Mouse (Mus musculus): ENCODE data around the gene Odf3l2.

Gene Odf3l2

GRCm38 (mm10) chr10:79645711-79646110, at the start of gene Odf3l2:
Gene Odf3l2, minus strand, starts transcription at chr10:79645738.
- peak; percentile 91 for DNase-seq (ENCODE audit: low read depth, low spot score)

DNA sequence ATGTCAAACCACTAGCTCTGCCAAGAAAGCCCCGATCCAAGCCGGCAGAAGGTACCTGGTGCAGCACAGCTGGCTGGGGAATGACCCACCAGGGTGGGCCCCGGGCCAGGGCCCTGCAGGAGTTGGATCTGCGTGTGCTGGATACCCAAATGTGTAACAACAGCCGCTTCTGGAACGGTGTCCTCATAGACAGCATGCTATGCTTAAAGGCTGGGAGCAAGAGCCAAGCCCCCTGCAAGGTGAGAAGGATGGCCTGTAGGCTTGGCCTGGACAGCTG, 48.8 kb upstream of the Odf3l2 start:
- no peak for DNase-seq (ENCODE audit: low read depth, low spot score)

GRCm38 (mm10) chr10:79693580-79694378, 48.2 kb upstream of the Odf3l2 start:
- DNase-seq (ENCODE audit: low read depth, low spot score), result no peak

DNA sequence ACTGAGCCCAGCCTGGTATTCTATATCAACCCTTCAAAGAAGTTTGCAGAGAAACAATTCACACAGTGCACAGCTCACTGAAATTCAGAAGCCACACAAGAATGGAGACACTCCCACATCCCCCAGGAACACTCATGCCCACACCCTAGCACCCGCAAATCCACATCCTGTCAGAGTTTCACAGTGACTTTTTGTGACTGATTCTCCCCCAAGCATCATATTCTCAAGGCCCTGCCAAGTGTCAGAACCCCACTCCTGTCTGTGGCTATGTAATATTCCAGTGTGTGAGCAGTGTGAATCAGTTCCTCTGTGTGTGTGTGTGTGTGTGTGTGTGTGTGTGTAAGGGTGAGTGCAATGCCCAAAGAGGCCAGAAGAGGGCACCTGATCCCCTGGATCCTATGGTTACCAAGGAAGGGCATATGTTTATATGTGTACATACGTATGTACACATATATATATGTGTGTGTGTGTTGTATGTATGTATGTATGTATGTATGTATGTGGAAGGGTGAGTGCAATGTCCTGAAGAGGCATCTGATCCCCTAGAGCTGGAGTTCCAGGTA, 46.5 kb upstream of the Odf3l2 start:
- no peak for DNase-seq (ENCODE audit: low read depth, low spot score)

GRCm38 (mm10) chr10:79689178-79689577, 43.6 kb upstream of the Odf3l2 start:
- DNase-seq (ENCODE audit: low read depth, low spot score), result no peak

DNA sequence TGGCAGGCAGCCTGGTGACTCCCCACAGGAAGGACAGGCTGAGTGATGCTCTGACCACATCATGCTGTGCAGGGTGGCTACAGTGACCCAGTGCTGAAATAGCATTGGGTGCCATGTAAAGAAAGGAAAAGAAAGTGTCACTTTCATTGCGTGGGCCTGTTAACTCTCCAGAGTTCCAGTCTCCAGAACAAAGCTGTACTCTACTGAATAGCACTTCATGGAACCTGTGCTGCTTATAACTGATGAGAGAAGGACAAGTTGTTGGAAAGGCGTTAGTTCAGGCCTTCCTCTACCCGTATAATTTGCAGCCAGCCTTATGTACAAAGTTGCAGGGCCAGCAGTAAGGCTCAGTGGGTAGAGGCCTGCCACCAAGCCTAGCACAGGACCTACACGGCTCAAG, 43.2 kb upstream of the Odf3l2 start, which contains the start of gene Gzmm:
TSS of gene Gzmm (plus strand) at position 301 of the 400 bp plus-strand sequence.
- DNase-seq (ENCODE audit: low read depth, low spot score), result no peak

DNA sequence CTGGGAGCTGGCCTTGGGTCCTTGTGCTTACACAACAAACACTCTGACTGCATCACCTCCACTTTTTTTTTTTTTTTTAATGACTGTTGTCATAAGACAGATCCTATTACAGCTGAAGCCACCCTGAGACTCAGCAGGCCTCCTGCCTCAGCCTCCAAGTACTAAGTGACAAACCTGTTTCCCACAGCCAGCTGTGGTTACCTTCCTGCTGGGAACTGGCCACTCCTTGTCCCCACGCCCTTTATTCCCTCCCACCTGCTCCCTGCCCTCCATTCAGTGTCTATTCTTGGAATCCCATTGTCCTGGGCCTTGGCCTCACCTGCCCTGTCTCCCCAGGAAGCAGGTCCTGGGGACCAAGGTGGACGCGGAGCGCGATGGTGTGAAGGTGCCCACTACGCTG, 42.0 kb upstream of the Odf3l2 start:
- DNase-seq (ENCODE audit: low read depth, low spot score), result no peak

- peak; percentile 84 for DNase-seq (ENCODE audit: low read depth, low spot score)
Measured at GRCm38 (mm10) chr10:79686691-79687090, 41.2 kb upstream of the Odf3l2 start.

DNA sequence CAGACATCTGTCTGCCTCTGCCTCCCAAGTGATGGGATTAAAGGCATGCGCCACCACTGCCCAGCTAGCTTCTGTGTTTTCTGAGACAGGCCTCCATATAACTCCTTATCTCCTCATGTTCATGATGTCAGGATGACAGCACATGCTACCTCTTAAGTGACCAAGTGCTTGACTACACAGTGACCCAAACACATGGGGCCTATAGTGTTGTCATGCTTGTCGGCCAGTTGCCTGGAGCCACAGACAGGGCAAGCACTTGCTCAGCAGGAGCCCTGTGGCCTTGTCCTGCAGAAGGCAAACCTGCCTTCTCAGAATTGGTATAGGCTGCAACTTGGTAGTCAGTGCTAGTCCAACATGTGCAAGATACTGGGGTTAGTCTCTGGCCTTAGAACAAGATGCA, 40.7 kb upstream of the Odf3l2 start:
- no peak for DNase-seq (ENCODE audit: low read depth, low spot score)

DNA sequence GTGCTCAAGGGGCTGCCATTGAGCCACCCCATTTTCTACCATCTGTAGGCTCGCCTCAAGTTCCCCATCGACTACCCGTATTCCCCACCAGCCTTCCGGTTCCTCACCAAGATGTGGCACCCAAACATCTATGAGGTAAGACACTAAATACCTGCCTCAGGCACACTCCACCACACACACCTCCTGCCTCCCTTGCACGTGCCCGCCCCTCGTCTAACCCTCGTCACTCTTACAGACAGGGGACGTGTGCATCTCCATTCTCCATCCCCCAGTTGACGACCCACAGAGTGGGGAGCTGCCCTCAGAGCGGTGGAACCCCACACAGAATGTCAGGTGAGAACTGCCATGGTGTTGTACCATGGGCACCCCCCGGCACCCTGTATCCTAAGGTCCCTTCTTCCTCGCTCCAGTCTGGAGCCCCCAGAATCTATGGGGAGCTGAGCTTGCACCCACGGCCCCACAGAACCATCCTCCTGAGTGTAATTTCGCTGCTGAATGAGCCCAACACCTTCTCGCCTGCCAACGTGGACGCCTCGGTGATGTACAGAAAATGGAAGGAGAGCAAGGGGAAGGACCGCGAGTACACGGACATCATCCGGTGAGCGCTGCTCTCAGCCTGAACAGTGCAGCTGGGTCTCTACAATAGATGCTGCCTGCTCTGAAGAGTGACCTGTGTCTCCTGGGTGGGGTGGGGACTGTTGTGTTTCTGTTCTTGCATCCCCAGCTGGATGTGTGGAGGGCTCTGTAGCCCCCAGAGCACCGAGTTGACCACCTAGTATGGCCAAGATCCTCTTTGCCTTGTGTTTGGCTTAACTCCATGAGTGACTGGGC, 39.4 kb upstream of the Odf3l2 start:
- no peak for DNase-seq (ENCODE audit: low read depth, low spot score)

DNA sequence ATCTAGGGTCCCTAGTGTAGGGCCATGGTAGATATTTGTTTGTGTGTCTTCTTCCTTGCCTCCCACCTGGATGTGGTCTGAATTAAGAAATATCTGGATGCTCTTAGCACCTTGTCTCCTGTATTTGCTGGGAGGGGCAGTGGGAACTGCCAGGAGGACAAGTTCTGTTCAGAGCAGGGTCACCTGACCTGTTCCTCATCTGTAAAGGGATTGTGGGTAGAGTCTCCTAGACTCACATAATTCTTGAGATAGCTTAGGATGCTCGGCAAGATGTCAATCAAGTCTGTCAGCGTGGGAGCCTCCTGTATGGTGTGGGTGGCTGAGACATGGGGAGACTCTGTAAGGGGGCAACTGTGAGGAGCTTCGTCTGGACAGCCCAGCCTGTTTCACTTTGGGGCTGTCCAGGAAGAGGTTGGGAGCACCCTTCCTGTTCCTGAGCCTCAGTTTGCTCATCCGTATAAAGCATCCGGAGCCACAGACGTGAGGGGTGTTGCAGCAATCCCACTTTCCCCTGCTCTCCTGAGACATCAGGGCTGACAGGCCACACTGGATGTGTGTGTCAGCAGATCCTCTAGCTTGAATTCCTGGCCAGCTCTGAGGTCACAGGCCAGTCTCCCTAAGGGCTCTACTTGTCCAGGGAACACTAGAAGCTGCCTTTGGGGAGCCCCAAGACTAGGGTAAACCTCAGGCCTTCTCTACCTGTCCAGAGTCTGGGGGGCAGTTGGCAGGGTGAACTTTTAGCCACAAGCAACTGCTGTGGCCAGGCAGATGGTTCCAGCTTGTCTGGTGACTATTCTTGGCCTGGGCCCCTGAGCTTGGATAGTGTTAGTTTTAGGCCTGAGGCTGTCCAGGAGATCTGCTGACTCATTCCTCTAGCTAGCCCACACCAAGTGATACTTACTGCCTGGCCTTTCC, 38.4 kb upstream of the Odf3l2 start:
- peak; percentile 89 for DNase-seq (ENCODE audit: low read depth, low spot score)

- DNase-seq (ENCODE audit: low read depth, low spot score), result peak; percentile 87
Measured at GRCm38 (mm10) chr10:79682916-79683582, 37.5 kb upstream of the Odf3l2 start.

- no peak for DNase-seq (ENCODE audit: low read depth, low spot score)
Measured at GRCm38 (mm10) chr10:79682551-79682915, 37.0 kb upstream of the Odf3l2 start.

DNA sequence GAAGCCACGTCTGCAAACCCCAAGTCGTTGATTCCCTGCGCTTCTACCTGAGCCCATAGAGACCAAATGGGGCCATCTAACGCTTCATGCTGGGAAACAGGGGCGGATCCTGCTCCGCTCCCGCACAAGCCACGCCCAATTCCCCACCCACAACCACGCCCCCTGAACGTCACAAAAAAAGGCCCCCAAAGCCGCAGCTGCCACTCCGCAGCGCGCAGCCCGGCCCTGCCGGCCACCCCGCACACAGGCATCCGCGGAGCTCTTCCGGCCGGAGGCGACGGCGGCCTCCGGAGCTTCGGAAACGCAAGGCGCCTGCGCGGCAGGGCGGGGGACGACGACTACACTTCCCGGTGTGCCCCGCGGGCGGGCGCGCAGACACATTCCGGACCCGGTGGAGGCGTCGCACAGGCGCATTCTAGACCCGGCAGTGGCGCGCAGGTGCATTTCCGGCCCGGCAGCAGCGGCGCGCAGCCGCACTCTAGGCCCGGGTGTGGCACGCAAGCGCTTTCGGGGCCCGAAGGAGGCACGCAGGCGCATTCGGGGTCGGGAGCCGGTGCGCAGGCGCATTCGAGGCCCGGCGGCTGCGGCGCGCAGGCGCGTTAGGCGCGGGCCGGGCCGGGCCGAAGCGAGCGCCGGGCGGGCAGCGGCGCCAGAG, 36.2 kb upstream of the Odf3l2 start, which contains the start of gene Cdc34:
TSS of gene Cdc34 (plus strand) at position 605 of the 655 bp plus-strand sequence.
- DNase-seq (ENCODE audit: low read depth, low spot score), result peak; percentile 100

GRCm38 (mm10) chr10:79680606-79681495, 35.3 kb upstream of the Odf3l2 start:
- DNase-seq (ENCODE audit: low read depth, low spot score), result no peak

GRCm38 (mm10) chr10:79675346-79676035, 30.0 kb upstream of the Odf3l2 start:
- DNase-seq (ENCODE audit: low read depth, low spot score), result no peak

GRCm38 (mm10) chr10:79673054-79673453, 27.5 kb upstream of the Odf3l2 start:
- DNase-seq (ENCODE audit: low read depth, low spot score), result no peak

- DNase-seq (ENCODE audit: low read depth, low spot score), result no peak
Measured at GRCm38 (mm10) chr10:79672088-79672455, 26.5 kb upstream of the Odf3l2 start.

All from skeletal muscle tissue, adult 2 months (tissue).